Mouse (Mus musculus): ENCODE results near the gene Mrgprd.

DNA sequence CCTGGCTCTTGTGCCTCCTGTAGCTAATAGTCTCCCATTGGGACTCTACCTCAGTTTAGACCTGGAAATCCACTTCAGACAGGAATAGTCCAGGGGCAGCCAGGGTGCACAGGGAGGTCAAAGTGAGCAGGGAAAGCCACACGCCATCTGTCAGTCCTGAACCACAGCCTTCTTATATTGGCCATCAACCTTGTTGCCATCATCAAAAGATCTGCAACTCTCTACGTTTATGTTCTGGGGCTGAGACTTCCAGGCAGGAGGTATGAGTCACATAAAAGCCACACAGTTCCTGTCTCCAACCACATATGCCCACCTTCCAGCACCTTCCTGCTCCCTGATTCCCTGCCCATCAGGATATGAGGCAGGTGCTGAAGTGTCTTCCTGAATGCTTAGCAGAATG is 23.3 kb downstream of the Mrgprd start:
- TF ChIP-seq POLR2A (IDR thresholded peaks at IDR 0.05; ENCODE audit: borderline replicate concordance, insufficient read depth, low read length): no peak
- TF ChIP-seq CTCF (IDR thresholded peaks at IDR 0.05; ENCODE audit: borderline replicate concordance, insufficient read depth, low read depth, low read length): no peak
